In the genomic region with DNA sequence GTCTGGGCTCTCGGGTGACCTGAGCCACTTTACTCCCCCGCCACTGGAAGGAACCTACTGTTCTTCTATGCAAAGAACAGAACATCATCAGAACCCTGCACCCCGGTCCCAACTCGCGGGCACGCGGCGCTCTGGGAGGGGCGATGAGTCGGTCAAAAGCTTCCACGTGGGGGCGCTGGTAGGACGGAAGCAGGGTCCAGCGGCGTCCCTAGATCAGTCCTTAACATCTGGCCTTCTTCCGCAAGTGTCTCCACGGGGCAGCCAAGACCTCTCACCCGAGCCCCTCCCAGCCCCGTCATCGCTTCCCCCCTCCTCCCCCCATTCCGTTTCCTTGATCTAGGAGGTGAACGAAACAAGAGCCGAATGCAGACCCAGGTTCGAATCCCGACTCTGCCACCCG, we compare ENCODE assay signal across 8 mouse cellular contexts. TPM values are rescaled to one million over a fixed set of nuclear protein-coding genes. Genes with fewer than 3 reads are reported as not detected.
DNase-seq lines count a peak whose midpoint lies in the region; ATAC-seq lines count a peak whose summit lies in the region.

No protein-coding gene starts in this region.

- ATAC-seq in frontal cortex, adult (ENCODE audit: low TSS enrichment) = peak; percentile 25; the same call in 1 of the 2 replicates
- ATAC-seq in hematopoietic stem cell, adult 5-6 weeks (replicated peaks in 1 of 2; ENCODE audit: insufficient read depth in 1 of 2, low FRiP score in 2 of 2, low TSS enrichment in 1 of 2, low read depth in 1 of 2, poor library complexity in 2 of 2, severe bottlenecking in 2 of 2) = peak; percentile 24 to 30; a peak in 2 of 4 replicates

- peak; percentile 63 for DNase-seq in MEL-GATA-1-ER (ENCODE audit: extremely low read depth, low read depth)
- peak; percentile 57 for DNase-seq in cerebellum, adult 9-10 months
- DNase-seq in layer of hippocampus, postnatal 14 days (ENCODE audit: low spot score in 2 of 2) = peak; percentile 53 to 64
- DNase-seq in lung, postnatal 36 days = peak; percentile 90
- peak; percentile 81 for DNase-seq in retina, embryonic 14.5 days (ENCODE audit: low spot score)
- peak; percentile 77 to 79 for DNase-seq in thymus, postnatal 36 days

RNA-seq across cellular contexts. Expression of a gene that starts 2.8 kb away (rescaled TPM):
- 0.56 TPM in 1 of 2 replicates, not detected in the other for total RNA-seq in hematopoietic stem cell, adult 5-6 weeks (2017)
- total RNA-seq in layer of hippocampus, postnatal 14 days (2021) = not detected

RNA-seq across cellular contexts. Expression of a gene that starts 51.6 kb away (rescaled TPM):
- total RNA-seq in hematopoietic stem cell, adult 5-6 weeks (2017) = 81.0 and 90.4 TPM in 2 replicates
- 10 to 100 TPM; 63.8 to 68.7 TPM for total RNA-seq in layer of hippocampus, postnatal 14 days (2021)

Comparison
In these comparisons a context has a peak if more than half of its experiments do, and no peak if none do; other contexts are left out.
1. Peak in every context shown above with its lines: DNase-seq and ATAC-seq.